Mouse (Mus musculus) lung, postnatal 0 days (tissue): ENCODE results near the gene Ankrd6.

Experiments
- CTCF ChIP-seq: IDR thresholded peaks from 2 replicates; pipeline ENCODE4 v1.5.1; 2016; ENCODE audit warnings: antibody characterized with exemption, mild to moderate bottlenecking
- EP300 ChIP-seq: IDR thresholded peaks from 2 replicates; pipeline ENCODE4 v1.6.1; 2016; ENCODE audit warnings: antibody characterized with exemption, mild to moderate bottlenecking, control low read depth

DNA sequence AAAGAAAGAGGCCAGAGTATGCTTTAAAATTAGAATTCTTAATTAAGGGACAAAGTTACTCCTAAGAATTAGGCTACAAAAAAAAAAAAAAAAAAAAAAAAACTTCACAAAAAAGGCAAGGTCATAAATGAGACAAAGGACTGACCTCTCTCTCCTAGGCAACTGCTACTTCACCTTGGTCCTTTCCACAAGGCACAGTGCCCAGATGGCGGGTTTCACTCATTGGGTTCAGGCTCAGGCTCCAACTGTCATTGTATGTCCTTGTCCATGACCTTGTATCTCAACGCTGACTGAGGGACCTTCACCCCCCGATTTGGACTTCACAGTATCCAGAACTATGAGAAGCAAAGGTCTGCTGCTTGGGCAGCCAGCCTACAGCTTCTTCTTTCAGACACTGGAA is 112.2 kb downstream of the Ankrd6 start:
- TF ChIP-seq CTCF (no peak), EP300 (no peak)
